Mouse (Mus musculus) testis, adult 2 months (tissue): ENCODE measurements around the gene 1700029I15Rik.

Experiments used
- CTCF ChIP-seq: fragments of 200-500 bp; IDR thresholded peaks from 2 replicates; pipeline ENCODE4 v1.5.1; 2012; ENCODE audit warnings: low read depth, mild to moderate bottlenecking, inconsistent platforms, low read length, moderate library complexity; ENCODE audit not compliant: control insufficient read depth, insufficient read depth, insufficient replicate concordance
- POLR2A ChIP-seq: fragments of 200-500 bp; IDR thresholded peaks from 2 replicates; pipeline ENCODE4 v1.6.1; 2012; ENCODE audit warnings: low read depth, mild to moderate bottlenecking, inconsistent platforms, low read length, moderate library complexity; ENCODE audit not compliant: control insufficient read depth

- TF ChIP-seq POLR2A = no peak
- TF ChIP-seq CTCF = no peak
Measured at GRCm38 (mm10) chr2:92431611-92432179, 49.4 kb downstream of the 1700029I15Rik start.
